Mouse (Mus musculus) liver, embryonic 14.5 days (tissue): ENCODE measurements at regions not wholly inside any gene's neighbourhood (a gene's known extent, or its start where the extent isn't known, plus 50 kb on each side); places are given as distances from the start of the nearest gene placed in this dataset.

Experiments
- CTCF ChIP-seq: IDR thresholded peaks from 2 replicates; pipeline ENCODE4 v1.5.1; 2016; ENCODE audit warnings: antibody characterized with exemption, low read depth, control low read depth
- EP300 ChIP-seq: IDR thresholded peaks from 2 replicates; pipeline ENCODE4 v1.6.1; 2016; ENCODE audit warnings: antibody characterized with exemption, low read depth

- no peak for TF ChIP-seq CTCF
- TF ChIP-seq EP300: no peak
Observed at GRCm38 (mm10) chr14:100714952-100715351, 430.5 kb upstream of the Klf12 start.
